Mouse (Mus musculus): ENCODE measurements around the gene Slc25a1.
"Not testable (repeated sequence)": the region's sequence is repeated elsewhere in the genome, so short reads cannot be mapped to it uniquely, and the experiment has no call there.

Slc25a1 gene

GRCm38 (mm10) chr16:17928087-17928580, at the start of gene Slc25a1:
Gene Slc25a1 (minus strand): TSS chr16:17928219.
- DNase-seq (ENCODE audit: low spot score in 2 of 2): peak; percentile 81 to 87

DNA sequence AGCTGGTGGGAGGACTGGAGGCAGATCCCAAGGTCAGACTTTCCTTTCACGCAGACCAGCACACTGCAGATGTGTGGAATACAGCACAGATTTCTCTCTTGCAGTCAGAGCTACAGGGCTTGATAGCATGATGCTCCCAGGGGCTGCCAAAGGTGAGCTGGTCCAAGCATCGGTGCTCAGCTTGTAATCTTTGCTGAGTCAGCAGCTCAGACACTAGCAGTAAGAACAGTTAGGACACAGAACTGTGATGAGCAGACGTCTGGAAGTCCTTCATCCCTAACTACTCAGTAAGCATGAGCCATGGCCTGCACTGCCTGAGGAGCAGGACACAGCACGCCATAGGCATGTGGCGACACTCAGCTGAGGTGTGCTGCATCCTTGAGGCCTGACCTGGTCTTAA, 43.8 kb upstream of the Slc25a1 start:
- peak in 1 of 2 experiments; percentile 47 for DNase-seq (ENCODE audit: low spot score in 2 of 2)

DNA sequence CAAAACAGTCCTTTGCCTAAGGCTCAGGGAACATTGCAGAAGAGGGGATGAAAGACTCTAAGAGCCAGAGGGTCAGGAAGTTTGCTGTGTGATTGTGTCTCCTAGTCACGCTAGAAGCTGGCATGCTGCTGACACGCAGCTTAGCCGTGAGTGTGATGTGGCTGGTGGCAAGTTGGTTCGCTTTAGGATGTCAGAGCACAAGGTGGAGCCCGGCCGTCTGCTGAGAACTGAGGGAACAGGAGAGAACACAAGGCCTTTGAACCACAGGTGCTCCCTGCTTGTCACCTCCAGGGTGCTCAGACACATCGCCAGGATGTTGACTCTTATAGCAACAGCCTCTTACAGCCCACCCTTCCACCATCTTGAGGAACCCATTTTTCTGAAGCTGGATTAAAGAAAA, 34.1 kb upstream of the Slc25a1 start:
- DNase-seq (ENCODE audit: low spot score in 2 of 2): no peak

- DNase-seq (ENCODE audit: low spot score in 2 of 2): not testable (repeated sequence)
These were observed 28.1 kb upstream of the Slc25a1 start for GRCm38 (mm10) chr16:17956052-17956638.

DNA sequence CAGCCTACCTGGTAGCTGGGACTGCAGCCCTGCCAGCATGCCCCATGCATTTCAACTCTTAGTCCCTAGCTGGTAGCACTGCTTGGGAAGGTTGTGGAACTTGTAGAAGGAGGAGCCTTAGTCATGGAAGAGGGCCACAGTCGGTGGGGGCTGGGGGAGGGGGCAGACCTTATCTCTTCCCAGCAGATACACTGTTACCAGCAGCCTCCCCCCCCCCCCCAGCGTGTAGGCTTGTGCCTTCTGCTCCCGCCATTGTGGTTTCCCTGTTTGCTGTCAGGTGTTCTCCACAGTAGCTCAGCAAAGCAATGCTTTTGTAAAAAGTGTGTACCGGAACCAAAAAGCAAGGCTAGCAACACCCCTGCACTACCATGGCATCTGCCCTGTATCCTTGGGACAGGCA, 23.6 kb upstream of the Slc25a1 start:
- no peak for DNase-seq (ENCODE audit: low spot score in 2 of 2)

- no peak for DNase-seq (ENCODE audit: low spot score in 2 of 2)
These were observed 22.0 kb upstream of the Slc25a1 start for GRCm38 (mm10) chr16:17950068-17950467.

GRCm38 (mm10) chr16:17949421-17949877, 21.4 kb upstream of the Slc25a1 start:
- no peak for DNase-seq (ENCODE audit: low spot score in 2 of 2)

DNA sequence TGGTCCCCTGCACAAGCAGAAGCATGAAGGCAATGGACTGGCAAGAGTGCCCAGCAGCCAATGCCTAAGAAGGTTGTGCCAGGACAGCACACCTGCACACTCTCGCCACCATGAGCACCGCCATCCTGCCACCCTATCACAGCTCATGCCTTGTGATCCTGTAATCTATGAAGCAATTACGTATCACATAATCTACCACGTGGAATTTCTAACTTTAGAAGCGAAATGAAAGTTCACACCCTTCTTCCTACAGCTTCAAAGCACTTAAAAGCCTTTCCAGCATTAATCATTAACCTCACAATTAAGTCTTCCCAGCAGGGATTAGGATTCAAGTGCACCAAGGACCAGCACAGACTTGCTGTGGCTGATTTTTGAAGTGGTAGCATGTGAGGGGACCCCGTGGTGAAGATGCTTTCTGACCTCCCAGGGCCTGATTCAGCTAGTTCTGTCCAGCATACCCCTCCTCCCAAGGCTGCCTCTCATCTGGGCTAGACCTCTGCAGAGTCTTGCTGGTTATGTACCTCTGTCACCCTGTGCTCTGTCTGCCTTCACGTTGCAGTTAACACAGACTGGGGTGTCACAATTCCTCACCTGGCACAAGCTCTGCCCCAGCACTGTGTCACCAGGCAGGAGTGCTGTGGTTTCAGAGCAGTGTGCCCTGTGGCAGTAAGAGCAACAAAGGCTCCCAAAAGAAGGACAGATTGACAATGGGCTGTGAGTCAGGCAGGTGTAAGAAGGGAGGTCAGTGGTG, 17.2 kb upstream of the Slc25a1 start:
- peak in 1 of 2 experiments; percentile 47 for DNase-seq (ENCODE audit: low spot score in 2 of 2)

DNA sequence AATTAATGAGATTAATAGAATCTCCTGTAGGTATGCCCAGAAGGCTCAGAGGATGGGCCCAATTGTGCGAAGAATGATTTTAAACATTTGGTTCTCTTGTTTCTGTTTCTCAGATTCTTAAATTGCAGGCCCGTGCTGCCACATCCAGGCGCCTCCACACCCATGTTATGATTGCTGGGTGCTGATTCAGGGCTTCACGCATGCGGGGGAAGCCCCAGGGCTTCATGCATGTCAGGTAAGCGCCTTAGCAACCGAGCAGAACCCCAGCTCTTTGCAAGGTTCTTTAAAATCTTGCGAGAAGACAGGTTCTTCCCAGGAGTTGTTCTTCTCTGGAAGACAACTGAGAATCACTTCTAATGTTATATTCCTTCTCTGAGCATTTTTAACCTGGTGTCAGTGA, 15.4 kb upstream of the Slc25a1 start:
- no peak for DNase-seq (ENCODE audit: low spot score in 2 of 2)

- peak in 1 of 2 experiments; percentile 61 for DNase-seq (ENCODE audit: low spot score in 2 of 2)
These were observed 11.3 kb upstream of the Slc25a1 start for GRCm38 (mm10) chr16:17939255-17939751.

DNA sequence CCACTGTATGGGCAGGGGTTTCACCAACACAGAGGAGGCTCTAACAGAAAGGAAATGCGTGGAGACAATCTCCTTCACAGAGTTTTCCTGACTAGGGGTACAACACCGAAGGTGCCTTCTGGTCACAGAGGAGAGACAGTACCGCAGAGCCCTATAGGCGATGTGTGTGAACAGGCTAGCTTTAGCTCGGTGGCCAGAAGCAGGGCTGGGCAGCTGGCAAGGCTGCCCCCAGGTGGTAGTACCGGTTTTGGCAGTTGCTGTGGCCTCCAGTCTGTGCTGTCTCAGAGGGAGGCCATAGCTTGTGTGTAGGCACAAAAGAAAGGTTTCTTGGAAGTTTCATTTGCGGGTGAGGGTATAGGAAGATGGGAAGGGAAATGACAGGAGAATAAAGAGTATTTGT, 10.8 kb upstream of the Slc25a1 start:
- DNase-seq (ENCODE audit: low spot score in 2 of 2): peak; percentile 78 to 88

- peak in 1 of 2 experiments; percentile 58 for DNase-seq (ENCODE audit: low spot score in 2 of 2)
These were observed 10.2 kb upstream of the Slc25a1 start for GRCm38 (mm10) chr16:17938187-17938586.

- no peak for DNase-seq (ENCODE audit: low spot score in 2 of 2)
These were observed 8.8 kb upstream of the Slc25a1 start for GRCm38 (mm10) chr16:17936776-17937175.

DNA sequence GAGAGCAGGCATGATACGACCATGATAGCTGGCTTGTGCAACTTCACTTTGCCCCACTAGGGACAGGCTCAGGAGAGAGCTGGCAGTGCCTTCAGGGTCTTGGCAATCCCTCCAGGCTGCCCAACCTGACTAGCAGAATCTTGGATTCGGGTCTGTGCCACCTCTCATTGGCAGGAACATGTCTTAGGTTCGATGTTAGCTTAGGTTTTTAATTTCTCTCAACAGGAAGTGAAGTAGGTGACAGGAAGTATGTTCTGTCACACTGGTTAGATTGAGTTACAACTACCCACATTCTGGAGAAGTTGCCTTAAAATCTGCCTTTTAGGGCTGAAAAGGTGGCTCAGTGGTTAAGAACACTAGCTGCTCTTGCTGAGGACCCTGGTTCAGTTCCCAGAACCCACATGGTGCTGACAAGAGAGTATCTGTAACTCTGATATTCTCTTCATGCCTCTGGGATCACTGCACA, 6.5 kb upstream of the Slc25a1 start:
- DNase-seq (ENCODE audit: low spot score in 2 of 2): no peak

DNA sequence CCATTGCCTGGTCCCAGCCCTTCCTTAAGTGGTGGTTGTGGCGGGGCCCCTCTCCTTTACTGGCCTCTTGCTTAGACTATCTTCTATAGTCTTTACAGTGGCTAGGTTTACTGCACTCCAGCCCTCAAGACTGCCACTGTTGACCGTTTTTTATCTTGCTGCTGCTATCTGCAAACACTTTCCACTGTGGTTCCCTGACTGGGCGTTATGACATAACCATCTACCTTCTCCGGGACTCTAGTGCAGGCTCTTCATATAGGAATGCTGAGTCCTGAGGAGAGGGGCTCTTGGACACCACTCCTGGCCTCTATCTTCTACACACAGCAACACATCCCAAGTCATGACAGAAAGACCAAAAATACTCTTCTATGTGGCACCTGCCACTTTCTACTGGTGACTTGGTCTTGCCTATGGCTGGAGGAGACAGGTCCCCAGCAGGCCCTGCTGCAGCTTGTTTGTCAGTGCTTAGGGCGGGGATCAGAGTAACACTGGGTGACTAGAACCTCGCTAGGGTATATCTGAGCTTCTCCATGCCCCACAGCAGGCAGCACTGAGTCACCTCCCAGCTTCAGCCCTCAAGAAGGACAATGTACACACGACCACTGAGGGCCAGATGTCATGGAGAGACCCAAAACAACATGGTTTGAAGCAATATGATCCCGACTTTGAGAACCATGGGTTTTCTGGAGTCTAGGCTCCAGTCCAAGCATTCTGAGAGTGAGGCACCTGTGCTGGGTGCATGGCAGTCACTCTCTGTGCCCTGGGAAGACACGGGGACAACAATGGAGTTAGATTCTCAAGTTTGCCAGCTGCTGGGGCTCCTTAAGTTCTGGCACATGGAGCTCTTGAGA, 5.8 kb upstream of the Slc25a1 start:
- no peak for DNase-seq (ENCODE audit: low spot score in 2 of 2)

GRCm38 (mm10) chr16:17931906-17932460, 4.0 kb upstream of the Slc25a1 start:
- DNase-seq (ENCODE audit: low spot score in 2 of 2): no peak

DNA sequence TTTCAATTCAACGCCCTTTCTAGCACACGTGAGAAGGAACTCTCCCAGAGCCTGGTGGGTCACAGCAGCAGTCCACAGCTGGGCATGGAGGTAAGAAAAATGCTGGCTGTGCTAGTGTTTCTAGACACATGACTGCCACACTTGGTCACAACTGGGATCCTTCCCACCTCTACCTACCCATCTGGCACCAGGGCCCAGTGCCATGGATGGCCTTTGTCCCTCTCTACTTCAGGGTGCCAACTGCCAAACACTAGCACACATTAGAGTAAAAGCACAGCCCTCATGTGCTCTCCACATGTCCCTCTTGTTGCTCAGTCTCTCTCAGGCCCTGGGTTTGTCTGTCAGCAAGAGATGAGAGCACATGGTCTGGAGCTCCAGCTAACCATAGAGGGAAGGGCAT, 1.6 kb upstream of the Slc25a1 start:
- DNase-seq (ENCODE audit: low spot score in 2 of 2): no peak

DNA sequence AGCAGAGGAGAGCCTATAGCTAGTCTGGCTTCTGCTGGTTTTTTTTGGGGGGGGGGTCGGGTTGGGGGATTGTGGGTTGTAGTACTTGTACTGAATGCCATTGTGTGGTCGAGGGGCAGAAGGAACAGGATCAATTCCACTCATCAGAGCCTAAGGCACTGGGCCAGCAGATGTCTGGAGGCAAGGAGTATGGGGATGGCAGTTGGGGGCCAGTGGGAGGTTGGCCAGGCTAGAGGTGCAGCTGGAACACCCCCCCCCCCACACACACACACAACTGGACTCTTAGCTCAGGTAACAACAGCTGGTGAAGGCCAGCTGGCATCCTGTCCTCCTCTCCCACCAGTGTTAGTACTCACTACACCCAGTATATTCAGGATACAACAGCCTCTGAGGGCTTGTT, 1.2 kb upstream of the Slc25a1 start:
- no peak for DNase-seq (ENCODE audit: low spot score in 2 of 2)

- DNase-seq (ENCODE audit: low spot score in 2 of 2): peak; percentile 82 to 87
These were observed 647 bp upstream of the Slc25a1 start for GRCm38 (mm10) chr16:17928627-17929104.

DNA sequence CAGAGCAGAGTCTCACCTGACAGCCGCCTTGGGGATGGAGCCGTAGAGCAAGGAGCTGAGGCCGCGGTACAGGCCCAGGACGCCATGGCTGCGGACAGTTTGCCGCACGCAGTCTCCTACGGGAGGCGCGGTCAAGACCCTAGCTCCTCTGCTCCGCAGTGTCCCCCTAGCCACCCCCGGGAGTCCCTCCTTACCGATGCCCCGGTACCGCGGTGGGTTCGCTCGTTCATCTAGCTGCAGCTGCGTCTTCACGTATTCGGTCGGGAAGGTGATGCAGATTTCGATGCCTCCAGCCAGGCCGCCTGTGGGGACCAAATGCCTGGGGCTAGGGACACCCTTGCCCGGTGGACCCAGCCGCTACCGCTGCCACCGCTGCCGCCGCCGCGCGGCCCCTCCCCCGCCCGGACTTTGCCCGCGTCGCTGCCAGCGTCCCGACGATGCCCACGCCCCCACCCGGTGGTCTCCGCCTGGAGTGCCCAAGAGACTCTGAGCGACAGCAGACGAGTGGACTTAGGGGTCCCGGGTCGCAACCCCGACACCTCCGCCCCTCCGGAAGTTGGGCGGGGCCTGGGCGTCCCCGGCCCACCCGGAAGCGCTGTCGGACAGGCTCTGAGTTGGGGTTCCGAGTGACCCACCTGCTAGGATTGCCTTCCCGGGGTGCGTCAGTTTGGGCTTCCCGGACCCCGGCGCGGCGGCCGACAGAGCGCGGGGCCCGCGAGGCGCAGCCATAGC, 502 bp downstream of the Slc25a1 start:
- DNase-seq (ENCODE audit: low spot score in 2 of 2): peak; percentile 32 to 78

DNA sequence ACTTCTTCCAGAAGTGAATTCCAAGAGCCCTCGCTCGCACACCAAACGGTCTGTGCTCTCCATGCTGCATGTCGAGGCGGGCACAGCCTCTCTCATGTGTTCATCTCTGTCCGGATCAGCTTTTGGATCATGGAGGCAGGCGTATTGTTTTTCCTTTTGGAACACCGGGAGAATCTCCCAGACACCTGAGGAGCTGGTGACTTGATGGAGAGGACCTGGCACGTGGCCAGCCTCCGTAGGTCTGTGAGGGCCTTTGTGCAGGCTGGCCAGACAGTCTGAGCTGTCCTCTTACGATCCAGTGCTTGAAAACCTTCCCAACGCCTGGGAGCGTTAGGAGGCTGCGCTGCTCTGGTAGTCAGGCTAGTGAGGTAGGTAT, 5.9 kb downstream of the Slc25a1 start:
- no peak for DNase-seq (ENCODE audit: low spot score in 2 of 2)

All from spleen, postnatal 4 days (tissue).